Mouse (Mus musculus): Measurements from ENCODE around the gene Morn3.

DNA sequence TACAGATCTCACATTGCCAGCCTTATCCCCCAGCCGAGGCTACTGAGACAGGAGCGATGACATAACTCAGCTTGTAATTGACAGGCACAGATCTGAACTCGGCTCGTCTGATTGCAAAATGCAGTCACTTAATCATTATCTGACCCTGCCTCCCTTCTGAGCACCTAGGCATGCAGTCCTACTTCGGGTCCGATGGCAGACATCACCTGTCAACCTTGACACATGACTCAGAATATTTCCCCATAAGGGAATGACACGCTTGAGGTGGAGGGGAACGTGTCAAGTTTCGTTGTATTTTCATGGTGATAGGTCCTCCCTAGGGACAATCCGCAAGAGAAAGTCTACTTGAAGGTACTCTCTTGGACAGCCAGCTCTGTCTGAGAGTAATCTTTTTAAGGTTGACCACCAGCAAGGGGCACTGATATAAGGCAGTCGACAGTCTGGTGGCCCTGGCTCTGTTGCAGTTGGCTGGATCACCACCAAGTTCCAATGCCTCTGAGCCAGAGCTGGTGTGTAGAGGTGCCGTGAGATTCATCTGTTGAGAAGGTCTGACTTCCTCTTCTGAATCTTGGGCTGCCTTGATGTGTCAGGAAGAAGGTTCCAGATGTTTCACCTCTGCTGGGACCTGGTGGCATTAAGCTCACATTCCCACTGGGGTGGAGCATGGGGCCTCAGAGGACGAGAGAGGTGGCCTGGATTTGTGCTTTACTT, 36.7 kb upstream of the Morn3 start:
- TF ChIP-seq GATA1 (IDR thresholded peaks at IDR 0.05; ENCODE audit: low read length) (no peak), TAL1 (IDR thresholded peaks at IDR 0.05; ENCODE audit: low read length) (no peak)

Data from erythroblast, embryonic 14.5 days (primary cell).